ENCODE assay signal across 8 mouse cellular contexts in genomic region chr12:103388505-103389347, GRCm38 (mm10). TPM values are rescaled to one million over a fixed set of nuclear protein-coding genes. Genes with fewer than 3 reads are reported as not detected.
DNase-seq lines count a peak whose midpoint lies in the region; ATAC-seq and TF ChIP-seq lines count a peak whose summit lies in the region.

Gene Otub2 (plus strand): TSS chr12:103388682.

- CTCF ChIA-PET in Patski (lab: Charles Lee): interaction anchor here (1.2 to 1.6 kb wide), 3 partner anchors 9 to 40 kb away, joined by 3 to 4 read pairs (median 3); no protein-coding TSS in a partner anchor

- POLR2A ChIA-PET in Patski (lab: Charles Lee): no interaction called here

- peaks cover 6% of the 10 kb centered on the region for H3K4me1 ChIP-seq in hindbrain, embryonic 14.5 days (replicated peaks; ENCODE audit: control insufficient read depth, insufficient read depth, low read length)

- under 1% methylated on average over 54 of the region's 58 CpGs for WGBS in hindbrain, embryonic 14.5 days

- H3K9me3 ChIP-seq in hindbrain, embryonic 14.5 days (ENCODE audit: control insufficient read depth, low read length): no peaks in the 10 kb centered on the region

- peak; percentile 83 for DNase-seq in Patski (ENCODE audit: low read depth, low spot score)
- peak; percentile 97 to 99 for DNase-seq in cerebellum, postnatal 14 days
- DNase-seq in frontal cortex, postnatal 25 days (ENCODE audit: low spot score in 2 of 2): peak; percentile 93 to 95
- DNase-seq in hindbrain, embryonic 14.5 days (ENCODE audit: low spot score): peak; percentile 97
- peak; percentile 98 for DNase-seq in layer of hippocampus, postnatal 36 days
- peak; percentile 99 for DNase-seq in lung, postnatal 36 days
- DNase-seq in retina, postnatal 1 day: peak; percentile 98
- DNase-seq in urinary bladder, adult 18-20 months (ENCODE audit: low spot score in 2 of 2): peak; percentile 96 to 97

- peak within 1 kb of the TSS; percentile 49; the same call in 1 of the 2 replicates for H3K27ac ChIP-seq in hindbrain, embryonic 14.5 days

- H3K4me2 ChIP-seq in hindbrain, embryonic 14.5 days (replicated peaks): peak within 1 kb of the TSS; percentile 66

- TF ChIP-seq CTCF in Patski (IDR thresholded peaks at IDR 0.05): no peak

- no peaks in the 10 kb centered on the region for H3K36me3 ChIP-seq in hindbrain, embryonic 14.5 days (replicated peaks; ENCODE audit: control insufficient read depth, insufficient read depth)

- H3K4me3 ChIP-seq in hindbrain, embryonic 14.5 days (replicated peaks; ENCODE audit: low read length): peak within 1 kb of the TSS; percentile 64

- in situ Hi-C loops in Patski (cut with MboI; ENCODE audit: low pct_unique_long_range_greater_than_20kb): no loop called here

- no peaks in the 10 kb centered on the region for H3K27me3 ChIP-seq in Patski
- H3K27me3 ChIP-seq in hindbrain, embryonic 14.5 days (ENCODE audit: control insufficient read depth, insufficient read depth, low read length): no peaks in the 10 kb centered on the region

- H3K9ac ChIP-seq in hindbrain, embryonic 14.5 days: peak within 1 kb of the TSS; percentile 82

- peak; percentile 99 for ATAC-seq in Patski
- peak; percentile 99 for ATAC-seq in hindbrain, embryonic 14.5 days (ENCODE audit: low FRiP score)

RNA-seq across cellular contexts. Expression of gene Otub2, which starts in this region (rescaled TPM):
- polyA plus RNA-seq in Patski (2021): 7.6 TPM
- polyA plus RNA-seq in hindbrain, embryonic 14.5 days (2014; fragmentation: Nextera tagmentation; extraction: Ambion mirVana): 23.5 and 28.8 TPM in 2 replicates
- 10 to 100 TPM; 49.7 to 53.9 TPM for total RNA-seq in layer of hippocampus, postnatal 36 days (2021)

Comparison
In these comparisons a context has a peak if more than half of its experiments do, and no peak if none do; other contexts are left out.
1. Peak in every context shown above with its lines: DNase-seq, ATAC-seq, H3K4me3 ChIP-seq and H3K27ac ChIP-seq.